Mouse (Mus musculus): ENCODE data around the gene Gps2. TPM values are rescaled to one million over a fixed set of nuclear protein-coding genes. Genes with fewer than 3 reads are reported as not detected.
A peak's percentile ranks its signal among the peaks of the same experiment; 100 is the strongest.

Gps2 gene
- total RNA-seq, 2 experiments from 2014 or later, result 35.9 to 44.5 TPM

- no peak for DNase-seq (ENCODE audit: low spot score in 2 of 2)
Observed at GRCm38 (mm10) chr11:69884663-69885062, 29.0 kb upstream of the Gps2 start.

- DNase-seq (ENCODE audit: low spot score in 2 of 2), result no peak
Observed at GRCm38 (mm10) chr11:69886907-69887635, 26.6 kb upstream of the Gps2 start.

GRCm38 (mm10) chr11:69891482-69891881 lies 22.2 kb upstream of the Gps2 start:
- no peak for DNase-seq (ENCODE audit: low spot score in 2 of 2)

- no peak for DNase-seq (ENCODE audit: low spot score in 2 of 2)
Observed at GRCm38 (mm10) chr11:69894671-69895070, 19.0 kb upstream of the Gps2 start.

GRCm38 (mm10) chr11:69895291-69895690 lies 18.4 kb upstream of the Gps2 start, which contains the start of gene Acap1:
Acap1 (minus strand) TSS chr11:69895539.
- no peak for DNase-seq (ENCODE audit: low spot score in 2 of 2)

GRCm38 (mm10) chr11:69899870-69900269 lies 13.8 kb upstream of the Gps2 start:
- DNase-seq (ENCODE audit: low spot score in 2 of 2), result no peak

GRCm38 (mm10) chr11:69900471-69901405 lies 12.9 kb upstream of the Gps2 start, which contains the start of the genes 2810408A11Rik and Neurl4:
2810408A11Rik (minus strand) TSS chr11:69900987.
Neurl4 (plus strand) TSS chr11:69901072.
- DNase-seq (ENCODE audit: low spot score in 2 of 2), result peak; percentile 68 to 86

GRCm38 (mm10) chr11:69901406-69901846 lies 12.3 kb upstream of the Gps2 start:
- peak; percentile 82 to 92 for DNase-seq (ENCODE audit: low spot score in 2 of 2)

- DNase-seq (ENCODE audit: low spot score in 2 of 2), result peak in 1 of 2 experiments; percentile 42
Observed at GRCm38 (mm10) chr11:69901993-69902392, 11.7 kb upstream of the Gps2 start.

GRCm38 (mm10) chr11:69902972-69903371 lies 10.7 kb upstream of the Gps2 start:
- DNase-seq (ENCODE audit: low spot score in 2 of 2), result no peak

GRCm38 (mm10) chr11:69904311-69904710 lies 9.4 kb upstream of the Gps2 start:
- no peak for DNase-seq (ENCODE audit: low spot score in 2 of 2)

- no peak for DNase-seq (ENCODE audit: low spot score in 2 of 2)
Observed at GRCm38 (mm10) chr11:69908645-69909044, 5.0 kb upstream of the Gps2 start.

GRCm38 (mm10) chr11:69909174-69909573 lies 4.5 kb upstream of the Gps2 start:
- DNase-seq (ENCODE audit: low spot score in 2 of 2), result no peak

- no peak for DNase-seq (ENCODE audit: low spot score in 2 of 2)
Observed at GRCm38 (mm10) chr11:69910177-69910576, 3.5 kb upstream of the Gps2 start.

GRCm38 (mm10) chr11:69910781-69911560 lies 2.7 kb upstream of the Gps2 start:
- DNase-seq (ENCODE audit: low spot score in 2 of 2), result no peak

- DNase-seq (ENCODE audit: low spot score in 2 of 2), result no peak
Observed at GRCm38 (mm10) chr11:69911701-69912100, 2.0 kb upstream of the Gps2 start.

- DNase-seq (ENCODE audit: low spot score in 2 of 2), result no peak
Observed at GRCm38 (mm10) chr11:69912716-69913530, 765 bp upstream of the Gps2 start.

GRCm38 (mm10) chr11:69914372-69914764 lies 680 bp downstream of the Gps2 start:
- no peak for DNase-seq (ENCODE audit: low spot score in 2 of 2)

GRCm38 (mm10) chr11:69914917-69915430 lies 1.3 kb downstream of the Gps2 start:
- DNase-seq (ENCODE audit: low spot score in 2 of 2), result no peak
